Mouse (Mus musculus) adrenal gland, postnatal 4 days (tissue): Measurements from ENCODE around the gene Gm20388. TPM values are rescaled to one million over a fixed set of nuclear protein-coding genes. Genes with fewer than 3 reads are reported as not detected.

Experiments
- DNase-seq, 2 experiments: peaks; one replicate each; pipeline ENCODE4 v3.0.0; 2021 to 2022; ENCODE audit warnings: low spot score in 2 of 2, mixed read lengths in 2 of 2
- total RNA-seq, 2 experiments: library from RNA; stranded (reverse); gene quantifications; 2 replicates each; pipeline ENCODE4 v1.2.3; 2021

The Gm20388 gene
- total RNA-seq, 2 experiments from 2014 or later = 8.8 TPM; not detected in 1

DNA sequence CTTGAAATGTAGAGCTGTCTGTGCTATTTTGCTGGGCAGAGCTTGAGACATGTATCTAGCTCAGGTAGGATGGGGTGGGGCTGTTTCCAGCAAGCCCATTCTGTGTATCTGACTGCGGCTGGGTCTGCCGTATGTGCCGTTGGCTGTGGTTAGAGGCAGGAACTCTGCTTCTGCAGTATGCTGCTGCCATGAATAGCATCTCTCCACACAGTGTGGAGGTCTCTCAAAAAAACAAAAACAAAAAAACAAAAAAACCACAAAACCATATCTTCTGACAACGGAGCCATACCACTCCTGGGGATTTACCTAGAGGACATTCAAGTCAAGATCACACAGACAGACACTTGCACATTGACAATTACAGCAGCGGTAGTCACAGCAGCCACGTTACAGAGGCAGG lies 4407.2 kb downstream of the Gm20388 start:
- DNase-seq = no peak

DNA sequence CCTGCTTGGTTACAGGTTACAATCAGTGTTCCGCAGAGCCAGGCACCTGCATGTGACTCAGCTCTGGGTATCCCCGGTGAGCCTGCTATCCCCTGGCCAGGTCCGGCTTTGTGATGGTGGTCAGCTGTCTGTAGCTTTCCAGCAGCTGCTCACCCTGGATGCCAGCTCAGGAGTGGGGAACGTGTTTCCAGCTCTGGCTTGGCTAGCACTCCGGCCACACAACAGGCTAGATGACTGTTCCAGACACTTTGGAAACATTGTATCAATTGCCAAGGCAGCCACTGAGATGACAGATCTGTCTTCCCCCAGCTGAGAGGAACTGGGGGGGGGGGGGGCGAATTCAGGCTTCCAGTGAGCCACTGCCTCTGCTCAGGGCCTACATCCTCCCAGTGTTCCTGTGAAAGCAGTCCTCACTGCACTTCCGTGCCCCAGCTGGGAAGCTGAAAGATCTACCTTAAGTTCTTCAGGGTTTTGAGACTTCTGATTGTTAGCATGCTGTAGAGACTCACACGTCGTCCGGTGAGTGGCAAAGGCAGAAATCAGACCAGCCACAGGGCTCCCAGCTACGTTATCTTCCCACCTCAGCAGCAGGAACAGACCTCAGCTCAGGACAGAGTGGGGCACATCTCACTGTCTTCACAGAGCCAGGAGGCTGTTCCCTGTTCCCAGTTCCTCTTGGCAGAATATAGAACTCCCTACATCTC lies 4408.1 kb downstream of the Gm20388 start:
- DNase-seq = no peak

DNA sequence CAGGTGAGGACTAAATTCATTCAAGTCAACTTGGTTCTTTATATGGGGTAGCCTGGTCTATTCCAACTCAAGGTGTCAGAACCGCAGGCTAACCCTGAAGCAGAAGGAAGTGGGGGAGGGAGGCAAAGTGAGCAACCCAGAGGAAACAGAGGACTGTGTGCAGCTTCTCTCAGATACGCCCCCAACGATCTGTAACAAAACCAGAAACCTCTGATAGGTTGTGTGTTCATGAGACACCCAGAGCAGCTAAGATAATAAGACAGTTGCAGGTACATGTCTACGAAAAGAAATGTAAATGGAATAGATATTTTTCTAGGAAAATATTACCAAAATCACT lies 4408.6 kb downstream of the Gm20388 start:
- no peak for DNase-seq

GRCm38 (mm10) chr8:124321227-124321840 lies 4410.7 kb downstream of the Gm20388 start:
- no peak for DNase-seq

GRCm38 (mm10) chr8:124323356-124323755 lies 4412.7 kb downstream of the Gm20388 start:
- no peak for DNase-seq

DNA sequence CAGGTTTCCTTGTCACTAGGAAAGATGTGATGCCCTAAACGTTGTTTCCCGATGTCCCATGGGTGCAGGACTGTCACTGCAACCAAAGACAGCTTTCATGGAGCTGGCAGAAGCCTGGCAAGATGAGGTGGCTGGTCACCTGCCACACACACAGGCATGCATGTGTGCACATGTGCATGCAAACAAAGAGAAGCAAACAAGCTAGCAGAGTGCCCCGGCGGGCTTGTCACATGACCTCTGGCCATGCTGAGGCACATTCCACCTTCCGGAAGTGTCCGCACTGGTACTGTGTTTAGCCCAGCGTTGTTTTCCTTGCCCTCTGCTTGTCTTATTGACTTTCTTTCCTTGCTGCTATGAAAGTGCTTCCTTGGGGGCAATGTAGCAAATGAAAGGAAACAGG lies 4417.6 kb downstream of the Gm20388 start:
- no peak for DNase-seq

- DNase-seq = no peak
Measured at GRCm38 (mm10) chr8:124329690-124330089, 4419.0 kb downstream of the Gm20388 start.

DNA sequence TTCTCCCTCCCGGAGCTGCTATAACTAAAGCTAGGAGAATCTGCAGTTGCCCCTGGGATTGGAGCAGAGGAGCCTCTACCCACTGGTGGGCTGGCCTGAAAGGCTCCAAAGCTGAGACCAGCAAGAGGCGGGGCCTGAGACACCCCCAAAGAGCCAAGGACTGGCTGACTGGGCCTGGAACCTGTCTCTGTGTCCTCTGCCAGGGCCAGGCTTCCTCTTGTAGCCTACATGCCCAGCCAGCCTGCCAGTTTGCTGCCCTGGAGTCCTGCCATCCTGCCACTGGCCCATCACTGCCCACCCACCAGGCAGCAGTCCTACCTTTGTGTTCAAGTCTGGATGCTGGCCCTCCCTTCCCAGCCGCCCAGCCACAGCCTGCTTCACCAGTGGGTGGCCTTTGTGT lies 4419.8 kb downstream of the Gm20388 start:
- DNase-seq = no peak

- no peak for DNase-seq
Measured at GRCm38 (mm10) chr8:124331094-124331493, 4420.5 kb downstream of the Gm20388 start.

DNA sequence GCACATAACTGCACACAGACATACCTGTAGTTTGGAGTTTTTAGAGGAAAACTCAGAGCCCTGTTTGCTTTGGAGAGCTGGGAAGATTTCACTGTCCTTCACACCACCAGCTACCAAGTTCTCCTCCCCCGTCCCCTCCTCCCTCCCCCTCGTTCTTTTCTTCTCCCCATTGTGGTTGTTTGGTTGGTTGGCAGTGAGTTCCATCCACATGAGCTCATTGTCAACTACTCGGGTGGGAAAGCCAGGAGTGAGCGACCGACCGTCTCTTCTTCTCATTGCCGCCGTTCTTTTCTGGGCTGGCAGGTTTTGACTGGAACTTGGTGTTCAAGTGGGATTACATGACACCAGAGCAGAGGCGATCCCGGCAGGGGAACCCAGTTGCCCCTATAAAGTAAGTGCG lies 4421.1 kb downstream of the Gm20388 start:
- DNase-seq = no peak

- DNase-seq = no peak
Measured at GRCm38 (mm10) chr8:124336302-124336701, 4425.7 kb downstream of the Gm20388 start.

- DNase-seq = no peak
Measured at GRCm38 (mm10) chr8:124339742-124340141, 4429.1 kb downstream of the Gm20388 start.

DNA sequence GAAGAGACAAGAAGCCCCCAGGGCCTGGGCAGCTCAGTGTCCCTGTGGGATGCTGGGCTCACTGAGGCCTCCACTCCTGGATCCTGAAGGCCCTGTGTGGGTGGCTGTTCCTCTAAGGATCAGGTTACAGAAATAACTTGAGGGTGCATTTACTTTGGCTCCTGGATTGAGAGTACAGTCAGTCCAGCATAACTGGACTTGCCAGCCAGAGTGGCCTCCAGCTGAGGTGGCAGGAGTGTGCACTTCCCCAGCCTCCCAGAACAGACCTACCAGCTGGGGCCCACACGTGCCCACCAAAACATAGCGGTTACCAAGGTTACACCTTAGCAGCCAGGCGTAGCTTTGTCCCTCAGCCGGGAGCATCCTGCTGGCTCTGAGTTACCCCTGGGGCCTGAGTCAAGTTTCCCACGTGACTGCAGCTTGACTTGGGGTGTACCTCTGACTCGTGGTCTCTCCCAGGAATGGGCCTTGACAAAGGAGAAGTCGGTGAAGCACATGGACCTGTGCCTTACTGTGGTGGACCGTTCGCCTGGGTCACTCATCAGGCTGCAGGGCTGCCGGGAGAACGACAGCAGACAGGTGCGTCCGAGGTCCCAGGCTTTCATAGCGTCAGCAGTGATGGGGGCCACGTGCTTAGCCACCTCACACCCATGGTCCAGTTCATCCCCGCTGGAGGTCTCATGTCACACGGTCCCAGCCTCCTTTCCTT lies 4429.9 kb downstream of the Gm20388 start:
- DNase-seq = no peak

- DNase-seq = no peak
Measured at GRCm38 (mm10) chr8:124343151-124343550, 4432.5 kb downstream of the Gm20388 start.

GRCm38 (mm10) chr8:124343991-124344390 lies 4433.4 kb downstream of the Gm20388 start:
- DNase-seq = no peak

- no peak for DNase-seq
Measured at GRCm38 (mm10) chr8:124345098-124345497, 4434.5 kb downstream of the Gm20388 start.

DNA sequence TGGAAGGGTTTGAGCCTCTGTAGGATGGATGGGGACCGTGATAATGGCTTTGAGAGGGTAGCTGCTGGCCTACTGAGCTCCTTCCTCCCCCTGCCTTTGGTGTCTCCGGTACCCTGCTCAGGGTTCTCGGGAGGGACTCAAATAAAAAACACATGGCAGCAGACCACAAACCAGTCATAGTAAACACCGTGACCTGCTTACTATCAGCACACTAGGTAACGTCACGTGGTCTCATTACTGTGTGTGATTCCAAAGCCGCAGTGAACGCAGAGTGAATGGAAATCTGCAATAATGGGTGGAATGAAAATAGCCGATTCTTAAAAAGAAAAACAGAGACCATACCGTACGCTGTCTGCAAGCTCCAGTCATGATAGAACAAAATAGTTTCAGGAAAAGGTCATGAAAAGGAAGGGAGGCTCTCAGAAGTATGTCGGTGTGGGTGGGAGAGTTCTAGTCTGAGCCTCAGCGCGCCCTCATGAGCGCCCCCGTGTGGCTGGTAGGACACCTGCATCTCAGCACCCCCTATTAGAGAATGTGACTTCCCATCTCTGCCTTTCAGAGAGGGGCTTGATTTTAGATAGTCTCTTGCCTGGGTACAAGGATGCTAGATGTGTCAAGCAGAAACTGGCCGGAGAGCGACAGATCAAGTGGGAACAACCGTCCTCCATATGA lies 4436.3 kb downstream of the Gm20388 start:
- peak; percentile 29 to 30 for DNase-seq

- DNase-seq = no peak
Measured at GRCm38 (mm10) chr8:124348087-124348486, 4437.4 kb downstream of the Gm20388 start.

DNA sequence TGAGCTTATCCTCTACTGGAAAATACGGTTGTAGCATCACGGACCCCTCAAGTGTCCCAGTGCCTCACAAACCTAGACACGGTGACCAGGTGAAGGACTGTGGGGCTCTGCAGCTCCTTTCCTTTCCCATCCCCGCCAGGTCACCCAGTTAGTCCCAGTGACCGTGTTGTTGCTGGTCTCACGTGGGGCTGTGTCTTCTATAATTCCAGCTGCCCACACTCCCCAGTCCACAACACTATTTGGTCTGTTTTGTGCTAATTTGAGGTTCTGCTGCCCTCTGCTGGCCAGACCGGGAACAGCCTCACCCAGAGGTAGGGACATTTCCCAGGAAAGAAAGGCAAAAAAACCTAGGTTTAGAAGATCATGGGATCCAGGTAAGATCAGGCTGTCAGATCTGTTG lies 4439.0 kb downstream of the Gm20388 start:
- peak; percentile 63 to 66 for DNase-seq

DNA sequence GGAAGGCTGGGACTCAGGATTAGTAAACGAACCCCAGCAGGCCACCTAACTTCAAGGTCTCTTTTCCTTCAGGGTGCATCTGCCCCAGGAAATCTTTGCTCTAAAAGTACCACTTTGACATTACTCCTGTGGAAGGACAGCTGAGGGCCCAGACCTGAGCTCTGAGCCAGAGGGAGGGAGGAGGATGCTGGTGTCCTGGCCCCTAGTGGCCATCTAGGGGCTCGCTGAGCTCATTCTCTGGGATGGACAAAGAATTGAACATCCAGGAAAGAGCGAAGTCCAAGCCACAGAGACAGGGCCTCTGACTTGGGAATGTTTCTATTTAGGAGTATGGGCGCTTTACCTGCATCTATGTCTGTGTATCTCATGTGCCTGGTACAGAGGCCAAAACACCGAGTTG lies 4441.0 kb downstream of the Gm20388 start:
- no peak for DNase-seq

- DNase-seq = no peak
Measured at GRCm38 (mm10) chr8:124360911-124361310, 4450.3 kb downstream of the Gm20388 start.
